Mouse (Mus musculus) bone marrow, adult 2 months (tissue): ENCODE data around the gene Acvr1.

Experiments used
- CTCF ChIP-seq: fragments of 200-500 bp; IDR thresholded peaks from 2 replicates; pipeline ENCODE4 v1.5.1; 2011; ENCODE audit warnings: low read length, control low read depth; ENCODE audit not compliant: control insufficient read depth, insufficient read depth
- POLR2A ChIP-seq: fragments of 200-500 bp; IDR thresholded peaks from 2 replicates; pipeline ENCODE4 v1.6.1; 2011; ENCODE audit warnings: low read depth, mild to moderate bottlenecking, control low read depth, low read length, borderline replicate concordance; ENCODE audit not compliant: control insufficient read depth

DNA sequence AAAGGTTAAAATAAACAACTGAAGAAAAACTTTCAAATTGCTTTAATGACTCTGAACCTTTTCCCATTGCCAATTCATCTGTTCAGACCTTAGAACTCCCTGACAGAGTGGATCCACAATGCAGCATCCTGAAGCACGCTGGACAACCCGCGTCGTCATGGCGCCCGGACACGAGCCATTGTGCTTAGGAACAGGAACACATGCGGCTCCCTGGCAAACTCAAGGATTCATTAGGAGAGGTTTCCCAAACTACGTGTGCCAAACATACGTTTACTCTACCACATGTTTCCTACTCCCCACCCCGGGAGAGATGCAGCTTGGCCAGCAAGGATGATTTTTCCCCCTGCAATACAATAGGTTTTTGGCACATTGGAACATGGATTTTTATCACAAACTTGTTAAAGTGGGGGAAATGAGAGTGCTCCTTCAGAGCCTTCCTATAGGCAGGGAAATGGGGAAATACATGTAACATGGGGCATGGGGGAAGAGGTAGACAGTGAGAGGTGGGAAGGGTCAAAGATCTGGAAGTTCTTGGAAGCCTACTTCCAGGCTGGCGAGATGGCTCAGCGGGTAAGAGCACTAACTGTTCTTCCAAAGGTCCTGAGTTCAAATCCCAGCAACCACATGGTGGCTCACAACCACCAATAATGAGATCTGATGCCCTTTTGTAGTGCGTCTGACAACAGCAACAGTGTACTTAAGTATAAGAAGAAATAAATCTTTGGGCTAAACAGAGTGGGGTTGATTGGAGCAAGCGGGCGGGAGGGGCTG is 112.7 kb downstream of the Acvr1 start:
- no peak for TF ChIP-seq CTCF
- TF ChIP-seq POLR2A = no peak
